7 mouse cellular contexts compared by ENCODE assay signal in the genomic region with DNA sequence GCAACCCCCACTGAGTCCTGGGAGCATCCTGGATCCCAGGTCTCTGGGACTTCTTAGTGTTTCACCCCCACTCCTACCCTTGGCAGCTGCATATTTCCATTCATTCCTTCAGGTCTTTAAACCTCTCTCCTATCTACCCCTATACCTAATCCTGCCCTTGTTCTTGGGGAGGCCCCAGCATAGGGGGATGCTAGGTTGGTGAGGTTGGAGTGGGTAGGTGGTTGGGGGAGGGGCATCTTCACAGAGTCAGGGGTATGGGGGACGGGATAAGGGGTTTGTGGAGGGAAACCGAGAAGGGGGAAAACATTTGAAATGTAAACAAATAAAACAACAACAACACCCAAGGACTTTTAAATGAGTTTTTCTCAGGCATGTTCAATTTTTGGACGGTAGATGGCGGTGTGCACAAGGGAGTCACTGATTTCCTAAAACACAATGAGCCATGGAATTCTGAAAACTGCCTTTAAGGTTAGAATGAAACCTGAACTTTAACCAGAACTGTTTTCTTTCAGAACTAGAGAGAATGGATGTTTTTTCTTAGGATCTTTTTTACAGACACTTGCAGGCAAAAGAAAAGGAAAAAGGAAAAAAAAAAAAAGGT.
A peak's percentile ranks its signal among the peaks of the same experiment; 100 is the strongest.
DNase-seq lines count a peak whose midpoint lies in the region; ATAC-seq and TF ChIP-seq lines count a peak whose summit lies in the region.
"Not testable (repeated sequence)": the region's sequence is repeated elsewhere in the genome, so short reads cannot be mapped to it uniquely, and the experiment has no call there.

No protein-coding gene starts in this region.

- ATAC-seq in lung, embryonic 14.5 days (ENCODE audit: insufficient read depth), result not testable (repeated sequence)
- ATAC-seq in neural tube, embryonic 14.5 days (ENCODE audit: low read depth), result peak; percentile 11; the same call in 1 of the 2 replicates

- DNase-seq in adrenal gland, postnatal 25 days, result peak; percentile 2
- peak; percentile 11 to 48 for DNase-seq in cerebellum, postnatal 25 days
- not testable (repeated sequence) for DNase-seq in gastrocnemius, adult 2 months
- peak; percentile 60 for DNase-seq in kidney, adult 9 months
- DNase-seq in layer of hippocampus, postnatal 10 days (ENCODE audit: low spot score in 2 of 2), result peak; percentile 37 to 42
- peak; percentile 9 for DNase-seq in lung, embryonic 14.5 days

- H3K4me2 ChIP-seq in lung, embryonic 14.5 days; neural tube, embryonic 14.5 days (ENCODE audit: low read depth, low read length): not testable (repeated sequence)

- not testable (repeated sequence) for H3K27ac ChIP-seq in gastrocnemius, adult 2 months; lung, embryonic 14.5 days (ENCODE audit: low read depth); neural tube, embryonic 14.5 days (ENCODE audit: low read depth, low read length)

- not testable (repeated sequence) for H3K9me3 ChIP-seq in lung, embryonic 14.5 days (ENCODE audit: low read depth, low read length); neural tube, embryonic 14.5 days (ENCODE audit: control insufficient read depth, low read length)

- H3K4me3 ChIP-seq in gastrocnemius, adult 2 months; lung, embryonic 14.5 days (ENCODE audit: low read depth, low read length); neural tube, embryonic 14.5 days (ENCODE audit: low read depth, low read length): not testable (repeated sequence)

- H3K27me3 ChIP-seq in lung, embryonic 14.5 days (ENCODE audit: insufficient read depth, low read length); neural tube, embryonic 14.5 days (ENCODE audit: control insufficient read depth, insufficient read depth, low read length): not testable (repeated sequence)

- H3K9ac ChIP-seq in lung, embryonic 14.5 days; neural tube, embryonic 14.5 days (replicated peaks; ENCODE audit: low read depth, low read length): not testable (repeated sequence)

- H3K36me3 ChIP-seq in lung, embryonic 14.5 days (ENCODE audit: insufficient read depth); neural tube, embryonic 14.5 days (ENCODE audit: control insufficient read depth, insufficient read depth, low read length): not testable (repeated sequence)

- peak; percentile 43 for TF ChIP-seq CTCF in gastrocnemius, adult 2 months (IDR thresholded peaks at IDR 0.05)
- peak; percentile 45 for TF ChIP-seq CTCF in lung, embryonic 14.5 days (IDR thresholded peaks at IDR 0.05; ENCODE audit: low read depth)

- WGBS in lung, embryonic 14.5 days, result 4% methylated on average over 4 of the region's 4 CpGs
- 8% methylated on average over 4 of the region's 4 CpGs for WGBS in neural tube, embryonic 14.5 days

- intact Hi-C loops in gastrocnemius, adult 2 months (cut with DNase I), result not testable (repeated sequence)

- H3K4me1 ChIP-seq in lung, embryonic 14.5 days (ENCODE audit: insufficient read depth); neural tube, embryonic 14.5 days (ENCODE audit: control insufficient read depth, insufficient read depth, low read length): not testable (repeated sequence)
